Mouse (Mus musculus): ENCODE data around the gene Spaca4.

- TF ChIP-seq CHD1 (IDR thresholded peaks at IDR 0.05; ENCODE audit: low read depth, low read length): no peak
- TF ChIP-seq ETS1 (IDR thresholded peaks at IDR 0.05; ENCODE audit: low read depth, low read length): no peak
- no peak for TF ChIP-seq TCF12 (IDR thresholded peaks at IDR 0.05; ENCODE audit: low read depth, low read length)
- TF ChIP-seq MXI1 (IDR thresholded peaks at IDR 0.05; ENCODE audit: low read depth, low read length): no peak
- TF ChIP-seq NELFE (IDR thresholded peaks at IDR 0.05; ENCODE audit: low read depth, low read length): no peak
- TF ChIP-seq CTCF (IDR thresholded peaks at IDR 0.05 in 2 of 3, conservative IDR thresholded peaks at IDR 0.05 in 1 of 3; ENCODE audit: control insufficient read depth in 1 of 3, insufficient read depth in 1 of 3, low read depth in 2 of 3, low read length in 3 of 3, poor library complexity in 1 of 3, severe bottlenecking in 1 of 3): no peak
Measured at GRCm38 (mm10) chr7:45725713-45726112, at the start of gene Spaca4.

Data from MEL (cell line).